Mouse (Mus musculus) heart, adult 2 months (tissue): ENCODE data around the gene Chst8. TPM values are rescaled to one million over a fixed set of nuclear protein-coding genes. Genes with fewer than 3 reads are reported as not detected.
A peak's percentile ranks its signal among the peaks of the same experiment; 100 is the strongest.

Experiments
- DNase-seq, 2 experiments: peaks; one replicate each; pipeline ENCODE4 v3.0.0; 2021
- H3K27ac ChIP-seq: fragments of 200-600 bp; 2 replicates; pipeline ENCODE4 v1.8.1; 2022
- H3K27me3 ChIP-seq: fragments of 200-500 bp; 2 replicates; pipeline ENCODE4 v1.6.1; 2012; ENCODE audit warnings: mild to moderate bottlenecking, low read length, inconsistent platforms, mixed read lengths; ENCODE audit not compliant: control insufficient read depth, insufficient read depth
- H3K36me3 ChIP-seq: fragments of 200-500 bp; 2 replicates; pipeline ENCODE4 v1.6.1; 2012; ENCODE audit warnings: low read length, inconsistent platforms; ENCODE audit not compliant: control insufficient read depth, insufficient read depth
- H3K4me1 ChIP-seq: fragments of 200-500 bp; 2 replicates; pipeline ENCODE4 v1.6.1; 2011; ENCODE audit warnings: low read length; ENCODE audit not compliant: control insufficient read depth, insufficient read depth
- H3K4me3 ChIP-seq: fragments of 200-600 bp; 2 replicates; pipeline ENCODE4 v1.8.1; 2022
- H3K79me2 ChIP-seq: fragments of 200-500 bp; replicated peaks from 2 replicates; pipeline ENCODE4 v1.6.1; 2012; ENCODE audit warnings: mild to moderate bottlenecking, inconsistent platforms, low read length, moderate library complexity, mixed read lengths; ENCODE audit not compliant: control insufficient read depth, insufficient read depth
- H3K9ac ChIP-seq: fragments of 200-500 bp; 2 replicates; pipeline ENCODE4 v1.6.1; 2012; ENCODE audit warnings: low read depth, mild to moderate bottlenecking, control low read depth, inconsistent platforms, low read length, mixed read lengths
- CTCF ChIP-seq: fragments of 200-600 bp; IDR thresholded peaks from 2 replicates; pipeline ENCODE4 v1.8.1; 2022; ENCODE audit warnings: antibody characterized with exemption, mild to moderate bottlenecking, moderate library complexity
- EP300 ChIP-seq: fragments of 200-500 bp; IDR thresholded peaks from 2 replicates; pipeline ENCODE4 v1.6.1; 2011; ENCODE audit warnings: low read depth, low read length, control low read depth; ENCODE audit not compliant: insufficient read depth
- POLR2A ChIP-seq: fragments of 200-500 bp; IDR thresholded peaks from 2 replicates; pipeline ENCODE4 v1.6.1; 2011; ENCODE audit warnings: mild to moderate bottlenecking, low read depth, low read length, control low read depth; ENCODE audit not compliant: insufficient read depth
- WGBS: fragments of 180-500 bp; shearing (Covaris S2); methylation state at CpG from one replicate; pipeline ENCODE4 v1.1.7; 2018; 5-methylcytosine and 5-hydroxymethylcytosine counted together
- intact Hi-C: fragments of 180-260 bp; cut with DNase I; formaldehyde crosslinking; loops from one replicate; pipeline ENCODE4 v1.15.1; 2025
- polyA plus RNA-seq: library from polyadenylated mRNA; depleted of rRNA; stranded (reverse); fragments of >200 nt; gene quantifications from 2 replicates; pipeline ENCODE4 v1.2.3, GENCODE M21; 2012
- total RNA-seq, 2 experiments: library from RNA; stranded (reverse); gene quantifications; 2 replicates each; pipeline ENCODE4 v1.2.3; 2021

The Chst8 gene
- total and polyA plus RNA-seq, 3 experiments: 0.39 to 0.41 TPM; not detected in 1

DNA sequence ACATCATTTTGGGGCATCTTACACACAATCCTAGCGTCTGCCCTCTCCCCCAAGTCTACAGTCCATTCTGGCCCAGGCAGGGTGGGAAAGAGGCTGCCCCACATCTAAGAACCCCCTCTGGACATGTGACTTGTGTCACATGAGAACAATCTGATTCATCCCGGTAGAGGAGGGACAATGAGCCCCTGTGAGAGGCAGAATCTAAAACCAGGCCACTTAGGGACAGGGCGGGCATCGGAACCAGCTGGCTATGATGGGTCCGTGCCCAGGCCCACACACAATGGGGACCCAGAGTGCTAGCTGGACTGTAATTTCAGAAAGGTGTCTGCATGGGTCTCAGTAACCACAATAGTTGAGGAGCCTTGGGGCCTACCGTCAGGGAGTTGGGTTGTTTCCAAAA is 78.2 kb downstream of the Chst8 start:
- TF ChIP-seq POLR2A (no peak), CTCF (no peak), EP300 (no peak)
- DNase-seq: no peak
- Histone ChIP-seq H3K4me1 (no peaks in the 10 kb centered on the region), H3K27ac (no peak overlapping the region), H3K9ac (no peak overlapping the region), H3K27me3 (no peaks in the 10 kb centered on the region), H3K4me3 (no peak overlapping the region), H3K79me2 (no peaks in the 10 kb centered on the region), H3K36me3 (no peaks in the 10 kb centered on the region)
- intact Hi-C loops: no loop called here
- 81% methylated on average over 6 of the region's 6 CpGs for WGBS

DNA sequence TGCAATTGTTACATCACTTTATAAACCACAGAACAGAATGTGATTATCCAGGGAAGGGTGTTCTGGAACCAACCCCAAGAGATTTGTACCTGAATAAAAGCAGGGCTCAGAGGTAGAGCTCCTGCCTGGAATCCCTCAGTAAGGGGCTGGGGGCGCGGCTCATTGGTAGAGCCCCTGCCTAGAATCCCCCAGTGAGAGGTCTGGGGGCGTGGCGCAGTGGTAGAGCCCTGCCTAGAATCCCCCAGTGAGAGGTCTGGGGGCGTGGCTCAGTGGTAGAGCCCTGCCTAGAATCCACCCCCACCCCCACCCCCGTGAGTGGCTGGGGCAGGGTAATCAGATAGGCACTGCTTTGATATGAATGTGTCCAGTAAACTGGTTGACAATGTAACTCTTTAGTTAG is 83.6 kb downstream of the Chst8 start:
- WGBS: 42% methylated on average over 6 of the region's 6 CpGs
- H3K4me1 ChIP-seq: no peaks in the 10 kb centered on the region

DNA sequence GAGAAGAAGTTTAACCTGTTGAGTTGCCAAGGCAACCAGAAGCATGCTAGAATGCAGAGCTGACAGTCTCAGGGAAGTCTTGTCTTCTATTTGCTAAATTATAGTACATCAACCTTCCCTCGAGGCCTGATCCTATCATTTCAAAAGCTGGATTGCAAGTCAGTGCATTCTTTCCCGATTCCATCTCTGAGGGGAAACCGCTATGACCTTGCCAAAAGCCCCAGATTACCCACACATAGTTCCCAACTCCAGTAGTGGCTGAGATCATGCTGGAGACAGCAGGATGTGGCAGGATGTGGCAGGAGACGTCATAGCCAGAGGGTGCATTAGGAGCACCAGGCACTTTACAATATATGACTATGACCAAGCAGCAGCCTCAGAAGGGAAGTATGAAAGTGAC is 87.3 kb downstream of the Chst8 start:
- WGBS: 69% methylated on average over 4 of the region's 4 CpGs
- no peak for DNase-seq
- H3K4me3 ChIP-seq: no peak overlapping the region
- no peaks in the 10 kb centered on the region for H3K27me3 ChIP-seq
- intact Hi-C loops: no loop called here
- H3K4me1 ChIP-seq: peaks cover 2% of the 10 kb centered on the region
- TF ChIP-seq POLR2A: no peak
- TF ChIP-seq EP300: no peak
- no peak for TF ChIP-seq CTCF
- H3K79me2 ChIP-seq: no peaks in the 10 kb centered on the region
- no peaks in the 10 kb centered on the region for H3K36me3 ChIP-seq
- H3K9ac ChIP-seq: no peak overlapping the region
- H3K27ac ChIP-seq: no peak overlapping the region

More for the DNA sequence above, 83.6 kb downstream of the Chst8 start:
- H3K4me3 ChIP-seq: no peak overlapping the region
- H3K36me3 ChIP-seq: no peaks in the 10 kb centered on the region
- no peaks in the 10 kb centered on the region for H3K79me2 ChIP-seq
- H3K27ac ChIP-seq: no peak overlapping the region
- intact Hi-C loops: no loop called here
- DNase-seq: no peak
- no peak overlapping the region for H3K9ac ChIP-seq
- TF ChIP-seq POLR2A (no peak), CTCF (no peak), EP300 (no peak)
- no peaks in the 10 kb centered on the region for H3K27me3 ChIP-seq

DNA sequence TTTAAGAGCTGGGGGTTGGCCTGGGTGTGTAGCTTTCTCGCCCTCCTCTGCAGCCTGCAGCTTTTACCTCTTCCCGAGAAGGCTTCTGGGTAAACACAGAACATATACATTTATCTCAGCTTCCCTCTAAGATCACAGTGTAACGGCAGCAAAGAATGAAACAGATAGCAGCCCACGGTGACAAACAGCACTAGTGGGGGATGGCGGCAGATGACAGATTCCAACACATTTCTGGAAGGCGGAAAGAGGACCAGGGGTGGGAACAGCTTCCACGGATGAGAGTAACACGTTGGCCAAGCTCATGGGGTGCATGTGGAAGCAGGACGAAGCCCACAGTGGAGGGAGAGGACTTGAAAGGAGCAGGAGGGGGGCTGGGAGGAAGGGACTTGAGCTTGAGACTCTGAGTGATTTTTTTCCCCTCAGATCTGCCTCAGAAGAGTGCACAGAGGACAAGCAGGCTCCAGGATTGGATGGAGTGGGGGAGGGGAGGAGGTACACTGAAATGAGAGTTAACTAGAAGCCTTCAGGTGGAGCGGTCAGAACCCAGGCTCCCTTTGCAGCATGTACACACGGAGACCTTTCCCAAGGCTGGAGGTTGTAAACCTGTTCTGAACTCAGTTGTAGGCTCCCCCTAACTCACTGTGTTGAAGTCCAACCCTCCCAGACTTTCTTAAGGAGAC is 89.8 kb downstream of the Chst8 start:
- no peak overlapping the region for H3K4me3 ChIP-seq
- peaks cover 2% of the 10 kb centered on the region for H3K4me1 ChIP-seq
- no peaks in the 10 kb centered on the region for H3K36me3 ChIP-seq
- no peak for DNase-seq
- no peak for TF ChIP-seq CTCF
- TF ChIP-seq EP300: no peak
- no peak for TF ChIP-seq POLR2A
- intact Hi-C loops: loop anchor here (5.0 kb wide), 1 partner anchor 90 kb away; the partner anchor contains the start of gene Chst8
- H3K79me2 ChIP-seq: no peaks in the 10 kb centered on the region
- 62% methylated on average over 11 of the region's 11 CpGs for WGBS
- no peaks in the 10 kb centered on the region for H3K27me3 ChIP-seq
- H3K27ac ChIP-seq: no peak overlapping the region
- no peak overlapping the region for H3K9ac ChIP-seq

DNA sequence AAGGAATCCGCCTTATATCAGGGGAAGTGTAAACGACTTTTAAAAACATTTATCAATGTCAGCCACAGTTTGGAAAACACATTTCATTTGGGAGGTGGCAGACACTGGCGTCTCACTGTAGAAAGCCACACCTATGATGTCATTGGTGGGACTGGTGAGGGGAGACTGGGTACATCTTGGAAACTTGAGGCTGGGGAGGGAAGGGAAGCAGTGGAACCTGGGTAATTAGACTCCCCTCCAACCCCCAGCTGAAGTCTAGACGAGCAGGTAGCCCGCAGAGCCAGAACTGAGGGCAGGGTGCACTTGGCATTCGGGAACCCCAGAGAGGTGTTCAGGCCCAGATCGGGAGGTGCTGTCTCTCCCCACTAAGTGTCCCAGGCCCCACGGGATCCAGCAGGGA is 90.4 kb downstream of the Chst8 start:
- H3K4me1 ChIP-seq: peaks cover 2% of the 10 kb centered on the region
- no peak overlapping the region for H3K9ac ChIP-seq
- WGBS: 38% methylated on average over 8 of the region's 8 CpGs
- intact Hi-C loops: loop anchor here (5.0 kb wide), 1 partner anchor 90 kb away; the partner anchor contains the start of gene Chst8
- TF ChIP-seq POLR2A: no peak
- TF ChIP-seq CTCF: no peak
- no peak for TF ChIP-seq EP300
- H3K27me3 ChIP-seq: no peaks in the 10 kb centered on the region
- no peak for DNase-seq
- no peak overlapping the region for H3K4me3 ChIP-seq
- H3K36me3 ChIP-seq: no peaks in the 10 kb centered on the region
- no peaks in the 10 kb centered on the region for H3K79me2 ChIP-seq
- H3K27ac ChIP-seq: no peak overlapping the region

DNA sequence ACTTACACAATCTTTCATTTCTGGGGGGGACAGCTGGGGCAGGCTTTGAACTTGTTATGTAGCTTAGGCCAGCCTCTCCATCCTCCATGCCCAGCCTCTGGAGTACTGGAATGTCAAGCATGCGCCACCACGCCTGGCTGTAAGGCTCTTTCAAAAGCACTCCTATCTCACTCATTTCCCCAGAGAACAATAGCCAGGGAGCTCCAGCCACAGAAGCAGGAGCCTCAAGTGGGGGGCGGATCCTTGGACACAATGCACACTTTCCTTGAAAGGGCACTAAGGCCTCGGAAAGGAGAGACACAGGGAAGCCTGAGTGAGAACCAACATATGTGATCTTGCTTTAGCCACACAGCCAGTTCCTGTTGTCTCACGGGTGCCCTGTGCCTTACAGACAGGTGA is 90.9 kb downstream of the Chst8 start:
- no peak overlapping the region for H3K27ac ChIP-seq
- TF ChIP-seq POLR2A: no peak
- TF ChIP-seq EP300: no peak
- no peak for TF ChIP-seq CTCF
- DNase-seq: peak in 1 of 2 experiments; percentile 28
- WGBS: 9% methylated on average over 5 of the region's 5 CpGs
- intact Hi-C loops: loop anchor here (5.0 kb wide), 1 partner anchor 91 kb away; the partner anchor contains the start of gene Chst8
- no peaks in the 10 kb centered on the region for H3K27me3 ChIP-seq
- H3K36me3 ChIP-seq: no peaks in the 10 kb centered on the region
- H3K4me1 ChIP-seq: peaks cover 2% of the 10 kb centered on the region
- H3K9ac ChIP-seq: no peak overlapping the region
- H3K4me3 ChIP-seq: no peak overlapping the region
- no peaks in the 10 kb centered on the region for H3K79me2 ChIP-seq
